Mouse (Mus musculus): Measurements from ENCODE around the gene Thsd1.
A peak's percentile ranks its signal among the peaks of the same experiment; 100 is the strongest.

The Thsd1 gene

GRCm38 (mm10) chr8:22227061-22227877 lies at the start of gene Thsd1:
Gene Thsd1, plus strand, starts transcription at chr8:22227313.
- DNase-seq (ENCODE audit: low read depth, low spot score): no peak

- DNase-seq (ENCODE audit: low read depth, low spot score): no peak
These were observed 42.2 kb upstream of the Thsd1 start for GRCm38 (mm10) chr8:22184884-22185283.

GRCm38 (mm10) chr8:22185431-22186397 lies 41.4 kb upstream of the Thsd1 start, which contains the start of gene Ckap2:
Gene Ckap2, minus strand, starts transcription at chr8:22185819.
- DNase-seq (ENCODE audit: low read depth, low spot score): peak; percentile 56

- peak; percentile 73 for DNase-seq (ENCODE audit: low read depth, low spot score)
These were observed 34.3 kb upstream of the Thsd1 start, which contains the start of gene Vps36 for GRCm38 (mm10) chr8:22192660-22193431. Gene Vps36, plus strand, starts transcription at chr8:22192809.

GRCm38 (mm10) chr8:22193432-22194010 lies 33.6 kb upstream of the Thsd1 start:
- peak; percentile 11 for DNase-seq (ENCODE audit: low read depth, low spot score)

- no peak for DNase-seq (ENCODE audit: low read depth, low spot score)
These were observed 29.2 kb upstream of the Thsd1 start for GRCm38 (mm10) chr8:22197914-22198313.

GRCm38 (mm10) chr8:22199481-22199880 lies 27.6 kb upstream of the Thsd1 start:
- DNase-seq (ENCODE audit: low read depth, low spot score): no peak

GRCm38 (mm10) chr8:22207535-22207934 lies 19.6 kb upstream of the Thsd1 start:
- no peak for DNase-seq (ENCODE audit: low read depth, low spot score)

GRCm38 (mm10) chr8:22209012-22209411 lies 18.1 kb upstream of the Thsd1 start:
- DNase-seq (ENCODE audit: low read depth, low spot score): no peak

- DNase-seq (ENCODE audit: low read depth, low spot score): no peak
These were observed 12.3 kb upstream of the Thsd1 start for GRCm38 (mm10) chr8:22214826-22215225.

- no peak for DNase-seq (ENCODE audit: low read depth, low spot score)
These were observed 752 bp upstream of the Thsd1 start for GRCm38 (mm10) chr8:22226361-22226760.

- DNase-seq (ENCODE audit: low read depth, low spot score): no peak
These were observed 1.5 kb downstream of the Thsd1 start for GRCm38 (mm10) chr8:22228621-22229020.

- DNase-seq (ENCODE audit: low read depth, low spot score): no peak
These were observed 15.9 kb downstream of the Thsd1 start for GRCm38 (mm10) chr8:22242986-22243385.

GRCm38 (mm10) chr8:22245663-22246062 lies 18.6 kb downstream of the Thsd1 start:
- no peak for DNase-seq (ENCODE audit: low read depth, low spot score)

GRCm38 (mm10) chr8:22247956-22248355 lies 20.8 kb downstream of the Thsd1 start:
- no peak for DNase-seq (ENCODE audit: low read depth, low spot score)

- no peak for DNase-seq (ENCODE audit: low read depth, low spot score)
These were observed 22.0 kb downstream of the Thsd1 start for GRCm38 (mm10) chr8:22249080-22249479.

- DNase-seq (ENCODE audit: low read depth, low spot score): no peak
These were observed 31.9 kb downstream of the Thsd1 start for GRCm38 (mm10) chr8:22258946-22259450.

GRCm38 (mm10) chr8:22259531-22259930 lies 32.4 kb downstream of the Thsd1 start:
- DNase-seq (ENCODE audit: low read depth, low spot score): no peak

- DNase-seq (ENCODE audit: low read depth, low spot score): no peak
These were observed 33.1 kb downstream of the Thsd1 start for GRCm38 (mm10) chr8:22260091-22260722.

GRCm38 (mm10) chr8:22262267-22262666 lies 35.2 kb downstream of the Thsd1 start:
- no peak for DNase-seq (ENCODE audit: low read depth, low spot score)

Data from retina, adult 2 months (tissue).